Mouse (Mus musculus) ES-Bruce4 (cell line): ENCODE results near the gene Cdc42.

Source experiments
- CTCF ChIP-seq: IDR thresholded peaks from one replicate; pipeline ENCODE4 v1.8.1; 2011; ENCODE audit warnings: low read depth, low read length
- EP300 ChIP-seq: IDR thresholded peaks from 2 replicates; pipeline ENCODE4 v1.6.1; 2011; ENCODE audit warnings: low read depth, low read length; ENCODE audit not compliant: insufficient read depth
- POLR2A ChIP-seq: IDR thresholded peaks from one replicate; pipeline ENCODE4 v1.8.1; 2011; ENCODE audit warnings: low read length; ENCODE audit not compliant: insufficient read depth

- TF ChIP-seq CTCF (no peak), POLR2A (no peak), EP300 (no peak)
These were observed 10.7 kb upstream of the Cdc42 start for GRCm38 (mm10) chr4:137368198-137368597.
